ENCODE assay signal across 20 mouse cellular contexts in the genomic region with DNA sequence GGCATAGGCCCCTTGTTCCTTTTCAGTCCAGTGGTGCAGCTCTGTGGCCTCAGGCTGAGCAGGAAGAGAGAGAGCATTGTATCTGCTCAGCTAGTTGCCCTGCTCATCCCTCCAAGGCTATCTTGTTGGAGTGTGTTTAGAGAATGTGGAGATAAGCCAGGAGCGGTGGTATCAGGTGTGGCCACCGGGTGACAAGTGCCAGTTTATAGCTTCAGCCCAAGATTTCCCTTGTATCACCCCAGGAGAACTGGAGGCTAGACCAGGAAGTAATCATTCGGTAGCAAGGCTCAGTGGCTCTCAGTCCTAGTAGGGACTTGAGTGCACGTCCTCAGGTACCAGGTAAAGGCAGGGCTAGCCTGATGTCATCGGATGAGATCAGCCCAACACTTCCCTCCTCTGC. TPM values are rescaled to one million over a fixed set of nuclear protein-coding genes. Genes with fewer than 3 reads are reported as not detected.
DNase-seq lines count a peak whose midpoint lies in the region; ATAC-seq and TF ChIP-seq lines count a peak whose summit lies in the region.
"Had no signal": no experiment of that assay in that cellular context is flagged by ENCODE, and none has a peak within 500 bp of the region (broad histone marks: within the 10 kb centered on the region; RNA-seq: fewer than 3 reads in every experiment).

No protein-coding gene starts in this region.

- intact Hi-C loops in left cerebral cortex, postnatal 4 days (cut with DNase I), result no loop called here

- no peak overlapping the region for H3K9ac ChIP-seq in stomach, embryonic 14.5 days (replicated peaks; ENCODE audit: low read depth, low read length)
- no peak overlapping the region for H3K9ac ChIP-seq in stomach, postnatal 0 days (ENCODE audit: low read length)
- H3K9ac ChIP-seq in liver, embryonic 15.5 days, result peak overlapping the region; percentile 66
- no peak overlapping the region for H3K9ac ChIP-seq in stomach, embryonic 15.5 days
- H3K9ac ChIP-seq: embryonic facial prominence, embryonic 13.5 days had no signal

- no peaks in the 10 kb centered on the region for H3K9me3 ChIP-seq in stomach, embryonic 14.5 days (ENCODE audit: control insufficient read depth, low read depth, low read length)
- H3K9me3 ChIP-seq in stomach, postnatal 0 days (ENCODE audit: control insufficient read depth, low read length), result no peaks in the 10 kb centered on the region
- H3K9me3 ChIP-seq in liver, embryonic 15.5 days (replicated peaks), result no peaks in the 10 kb centered on the region
- H3K9me3 ChIP-seq in stomach, embryonic 15.5 days, result no peaks in the 10 kb centered on the region
- H3K9me3 ChIP-seq: embryonic facial prominence, embryonic 13.5 days; midbrain, embryonic 10.5 days had no signal

- H3K36me3 ChIP-seq in stomach, embryonic 14.5 days (ENCODE audit: control insufficient read depth, insufficient read depth, low read length), result no peaks in the 10 kb centered on the region; the same call in 1 of the 2 replicates
- no peaks in the 10 kb centered on the region for H3K36me3 ChIP-seq in stomach, postnatal 0 days (ENCODE audit: control insufficient read depth, insufficient read depth, low read length)
- H3K36me3 ChIP-seq in liver, embryonic 15.5 days (replicated peaks), result peaks cover 32% of the 10 kb centered on the region
- no peaks in the 10 kb centered on the region for H3K36me3 ChIP-seq in stomach, embryonic 15.5 days

- WGBS in stomach, embryonic 14.5 days, result 81% methylated on average over 5 of the region's 5 CpGs
- 76% methylated on average over 5 of the region's 5 CpGs for WGBS in stomach, postnatal 0 days
- WGBS in liver, embryonic 15.5 days (ENCODE audit: insufficient replicate concordance), result 19% methylated on average over 5 of the region's 5 CpGs
- 72% methylated on average over 5 of the region's 5 CpGs for WGBS in stomach, embryonic 15.5 days

- no peak for TF ChIP-seq CTCF in stomach, postnatal 0 days (IDR thresholded peaks at IDR 0.05; ENCODE audit: low read depth)

- no peaks in the 10 kb centered on the region for H3K4me1 ChIP-seq in stomach, embryonic 14.5 days (ENCODE audit: control insufficient read depth, insufficient read depth, low read length)
- H3K4me1 ChIP-seq in stomach, postnatal 0 days (replicated peaks; ENCODE audit: control insufficient read depth, insufficient read depth), result no peaks in the 10 kb centered on the region
- peaks cover 72% of the 10 kb centered on the region for H3K4me1 ChIP-seq in liver, embryonic 15.5 days (replicated peaks)
- H3K4me1 ChIP-seq in stomach, embryonic 15.5 days, result no peaks in the 10 kb centered on the region
- H3K4me1 ChIP-seq: embryonic facial prominence, embryonic 13.5 days had no signal

- no peak overlapping the region for H3K4me3 ChIP-seq in stomach, embryonic 14.5 days (ENCODE audit: low read depth, low read length)
- no peak overlapping the region for H3K4me3 ChIP-seq in stomach, postnatal 0 days (ENCODE audit: low read depth, low read length)
- peak overlapping the region; percentile 67 for H3K4me3 ChIP-seq in liver, embryonic 15.5 days (replicated peaks)
- H3K4me3 ChIP-seq in stomach, embryonic 15.5 days (replicated peaks), result no peak overlapping the region
- H3K4me3 ChIP-seq: embryonic facial prominence, embryonic 13.5 days; midbrain, embryonic 10.5 days; myocyte had no signal

- peak; percentile 62; the same call in 1 of the 2 replicates for ATAC-seq in stomach, embryonic 14.5 days (ENCODE audit: insufficient number of reproducible peaks, insufficient read depth, low FRiP score, low read depth)
- ATAC-seq in stomach, postnatal 0 days (ENCODE audit: low FRiP score, low TSS enrichment), result no peak
- peak; percentile 79 for ATAC-seq in erythroblast, adult 5-6 weeks (replicated peaks; ENCODE audit: low FRiP score, poor library complexity, severe bottlenecking)
- peak; percentile 91 for ATAC-seq in liver, embryonic 15.5 days (ENCODE audit: insufficient read depth)
- peak; percentile 89 for ATAC-seq in stomach, embryonic 15.5 days (ENCODE audit: insufficient read depth, low FRiP score, low read depth)
- ATAC-seq: forebrain, embryonic 16.5 days had no signal

- DNase-seq in stomach, postnatal 0 days (ENCODE audit: low spot score), result no peak
- no peak for DNase-seq in left cerebral cortex, postnatal 4 days
- DNase-seq in adrenal gland, postnatal 4 days (ENCODE audit: low spot score in 2 of 2), result no peak
- no peak for DNase-seq in kidney, postnatal 36 days
- DNase-seq: adrenal gland, postnatal 25 days; cerebellum, postnatal 10 days; gastrocnemius, postnatal 25 days; heart, postnatal 10 days; kidney, postnatal 10 days; lung, adult 18-20 months; right cerebral cortex, postnatal 4 days; thymus, adult 2 months had no signal

- no peaks in the 10 kb centered on the region for H3K27me3 ChIP-seq in stomach, embryonic 14.5 days (ENCODE audit: control insufficient read depth, insufficient read depth, low read length)
- H3K27me3 ChIP-seq in stomach, postnatal 0 days (ENCODE audit: control insufficient read depth, insufficient read depth, low read length), result no peaks in the 10 kb centered on the region
- H3K27me3 ChIP-seq in liver, embryonic 15.5 days, result no peaks in the 10 kb centered on the region
- H3K27me3 ChIP-seq in stomach, embryonic 15.5 days (replicated peaks), result no peaks in the 10 kb centered on the region
- H3K27me3 ChIP-seq: embryonic facial prominence, embryonic 13.5 days had no signal

- no peak overlapping the region for H3K27ac ChIP-seq in stomach, embryonic 14.5 days (ENCODE audit: low read length)
- no peak overlapping the region for H3K27ac ChIP-seq in stomach, postnatal 0 days (replicated peaks)
- H3K27ac ChIP-seq in liver, embryonic 15.5 days (replicated peaks), result peak overlapping the region; percentile 95
- H3K27ac ChIP-seq in stomach, embryonic 15.5 days, result no peak overlapping the region
- H3K27ac ChIP-seq: embryonic facial prominence, embryonic 13.5 days; midbrain, embryonic 10.5 days had no signal

- no peak for TF ChIP-seq EP300 in stomach, postnatal 0 days (optimal IDR thresholded peaks at IDR 0.05)

- H3K4me2 ChIP-seq in stomach, embryonic 14.5 days (replicated peaks; ENCODE audit: low read depth, low read length), result no peak overlapping the region
- H3K4me2 ChIP-seq in stomach, postnatal 0 days (replicated peaks; ENCODE audit: low read depth), result no peak overlapping the region
- peak overlapping the region; percentile 76 for H3K4me2 ChIP-seq in liver, embryonic 15.5 days
- no peak overlapping the region for H3K4me2 ChIP-seq in stomach, embryonic 15.5 days
- H3K4me2 ChIP-seq: embryonic facial prominence, embryonic 13.5 days had no signal

RNA-seq across cellular contexts. Expression of gene Max, which starts 52.8 kb away (rescaled TPM):
- 38.7 and 40.3 TPM in 2 replicates for polyA plus RNA-seq in stomach, embryonic 14.5 days (2014; fragmentation: Nextera tagmentation; extraction: Ambion mirVana)
- polyA plus RNA-seq in stomach, postnatal 0 days (2015; fragmentation: Nextera tagmentation; extraction: Ambion mirVana), result 11.4 TPM in 2 replicates
- total RNA-seq in erythroblast, adult 5-6 weeks (2015; ENCODE audit: low replicate concordance), result 56.6 and 89.2 TPM in 2 replicates
- total RNA-seq in erythroblast, adult 5-6 weeks (2017; ENCODE audit: low replicate concordance), result 62.9 and 210 TPM in 2 replicates
- 6.4 and 6.7 TPM in 2 replicates for polyA plus RNA-seq in liver, embryonic 15.5 days (2015; fragmentation: Nextera tagmentation; extraction: Ambion mirVana)
- 12.9 and 13.0 TPM in 2 replicates for polyA plus RNA-seq in stomach, embryonic 15.5 days (2015; fragmentation: Nextera tagmentation; extraction: Ambion mirVana)
- 10 to 100 TPM; 78.8 to 80.9 TPM for total RNA-seq in left cerebral cortex, postnatal 4 days (2021)
- 10 to 100 TPM; 69.5 to 71.9 TPM for total RNA-seq in adrenal gland, postnatal 4 days (2021)
